Mouse (Mus musculus) heart, postnatal 0 days (tissue): Measurements from ENCODE around the gene Ctso. TPM values are rescaled to one million over a fixed set of nuclear protein-coding genes. Genes with fewer than 3 reads are reported as not detected.

ENCODE experiments used
- ATAC-seq: fragments of 200-750 bp; cut with Nextera tagmentation; 2 replicates; pipeline ENCODE4 v1.8.0; 2017; ENCODE audit warnings: low read depth, moderate number of reproducible peaks, moderate library complexity; ENCODE audit not compliant: insufficient read depth
- DNase-seq: peaks from one replicate; pipeline ENCODE4 v3.0.0-alpha.2; 2016; ENCODE audit warnings: low spot score
- H3K27ac ChIP-seq: fragments of 300-500 bp; sonication (generic); 2 replicates; pipeline ENCODE4 v1.5.1; 2014; ENCODE audit warnings: low read depth, mild to moderate bottlenecking
- H3K27me3 ChIP-seq: fragments of 300-500 bp; sonication (generic); 2 replicates; pipeline ENCODE4 v1.6.1; 2014; ENCODE audit warnings: low read length, mixed read lengths; ENCODE audit not compliant: control insufficient read depth, insufficient read depth
- H3K36me3 ChIP-seq: fragments of 300-500 bp; sonication (generic); replicated peaks from 2 replicates; pipeline ENCODE4 v1.6.1; 2014; ENCODE audit warnings: low read length, mixed read lengths; ENCODE audit not compliant: control insufficient read depth, insufficient read depth
- H3K4me1 ChIP-seq: fragments of 300-500 bp; sonication (generic); 2 replicates; pipeline ENCODE4 v1.6.1; 2014; ENCODE audit warnings: antibody characterized with exemption; ENCODE audit not compliant: control insufficient read depth, insufficient read depth
- H3K4me2 ChIP-seq: fragments of 300-500 bp; sonication (generic); 2 replicates; pipeline ENCODE4 v1.6.1; 2014; ENCODE audit warnings: low read depth, mild to moderate bottlenecking, low read length, moderate library complexity
- H3K4me3 ChIP-seq: fragments of 300-500 bp; sonication (generic); 2 replicates; pipeline ENCODE4 v1.5.1; 2014; ENCODE audit warnings: low read depth, low read length
- H3K9ac ChIP-seq: fragments of 300-500 bp; sonication (generic); replicated peaks from 2 replicates; pipeline ENCODE4 v1.6.1; 2014; ENCODE audit warnings: low read depth, low read length, mixed read lengths
- H3K9me3 ChIP-seq: fragments of 300-500 bp; sonication (generic); replicated peaks from 2 replicates; pipeline ENCODE4 v1.6.1; 2016; ENCODE audit warnings: low read length; ENCODE audit not compliant: control insufficient read depth
- CTCF ChIP-seq: IDR thresholded peaks from 2 replicates; pipeline ENCODE4 v1.5.1; 2016; ENCODE audit warnings: antibody characterized with exemption, control low read depth, low read depth
- EP300 ChIP-seq: IDR thresholded peaks from 2 replicates; pipeline ENCODE4 v1.6.1; 2016; ENCODE audit warnings: antibody characterized with exemption, low read depth
- WGBS: fragments of 180-500 bp; shearing (Covaris S2); extraction: QIAGEN DNeasy Blood & Tissue Kit; methylation state at CpG from one replicate; pipeline ENCODE4 v1.1.7; 2014; 5-methylcytosine and 5-hydroxymethylcytosine counted together
- polyA plus RNA-seq: library from polyadenylated mRNA; unstranded; fragments of >200 nt; fragmentation: Nextera tagmentation; extraction: Ambion mirVana; gene quantifications from 2 replicates; pipeline ENCODE4 v1.2.1, GENCODE M21; 2015
- total RNA-seq: library from RNA; depleted of rRNA; stranded (reverse); fragments of >200 nt; gene quantifications from 2 replicates; pipeline ENCODE4 v1.2.3, GENCODE M21; 2014; ENCODE audit warnings: low replicate concordance

Ctso gene
- total and polyA plus RNA-seq, 2 experiments from 2014 or later, result 9.6 to 19.5 TPM

DNA sequence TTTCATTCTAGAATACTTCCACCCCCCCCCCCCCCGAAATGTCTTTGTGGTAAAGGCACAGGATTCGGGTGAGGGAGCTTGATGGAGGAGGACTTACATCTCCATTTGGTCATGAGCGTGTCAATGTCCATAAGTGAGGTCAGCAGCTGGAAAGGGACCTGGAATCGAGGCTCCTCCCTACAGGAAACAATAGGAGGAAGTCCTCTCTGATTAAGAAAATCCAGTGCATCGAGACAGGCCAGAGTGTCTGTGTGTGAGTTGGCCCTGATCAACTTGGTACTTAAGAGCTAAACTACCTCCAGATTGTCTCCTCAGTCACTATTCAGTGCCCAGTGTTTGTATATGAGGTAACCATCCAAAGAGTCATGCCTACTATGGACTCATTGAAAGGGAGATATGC, 28.9 kb downstream of the Ctso start:
- Histone ChIP-seq H3K27me3 (no peaks in the 10 kb centered on the region), H3K27ac (no peak overlapping the region), H3K9ac (no peak overlapping the region), H3K36me3 (no peaks in the 10 kb centered on the region), H3K4me1 (no peaks in the 10 kb centered on the region), H3K4me3 (no peak overlapping the region), H3K4me2 (no peak overlapping the region), H3K9me3 (no peaks in the 10 kb centered on the region)
- DNase-seq (no peak), ATAC-seq (no peak)
- TF ChIP-seq EP300 (no peak), CTCF (no peak)
- 67% methylated on average over 5 of the region's 5 CpGs for WGBS

- no peaks in the 10 kb centered on the region for H3K9me3 ChIP-seq
- 80% methylated on average over 5 of the region's 5 CpGs for WGBS
Observed at GRCm38 (mm10) chr3:81963768-81964167, 31.4 kb downstream of the Ctso start.

GRCm38 (mm10) chr3:81964596-81964995, 32.2 kb downstream of the Ctso start:
- Histone ChIP-seq H3K9me3 (no peaks in the 10 kb centered on the region), H3K4me1 (no peaks in the 10 kb centered on the region), H3K27ac (no peak overlapping the region), H3K4me2 (no peak overlapping the region), H3K27me3 (no peaks in the 10 kb centered on the region), H3K36me3 (no peaks in the 10 kb centered on the region), H3K4me3 (no peak overlapping the region), H3K9ac (no peak overlapping the region)
- no peak for TF ChIP-seq CTCF
- TF ChIP-seq EP300, result no peak
- ATAC-seq (no peak), DNase-seq (no peak)
- 64% methylated on average over 3 of the region's 3 CpGs for WGBS

More at GRCm38 (mm10) chr3:81963768-81964167, 31.4 kb downstream of the Ctso start:
- H3K4me3 ChIP-seq, result no peak overlapping the region
- H3K27ac ChIP-seq, result no peak overlapping the region
- no peak overlapping the region for H3K9ac ChIP-seq
- no peaks in the 10 kb centered on the region for H3K4me1 ChIP-seq
- no peaks in the 10 kb centered on the region for H3K27me3 ChIP-seq
- TF ChIP-seq EP300 (no peak), CTCF (no peak)
- DNase-seq (no peak), ATAC-seq (no peak)
- H3K36me3 ChIP-seq, result no peaks in the 10 kb centered on the region
- no peak overlapping the region for H3K4me2 ChIP-seq

DNA sequence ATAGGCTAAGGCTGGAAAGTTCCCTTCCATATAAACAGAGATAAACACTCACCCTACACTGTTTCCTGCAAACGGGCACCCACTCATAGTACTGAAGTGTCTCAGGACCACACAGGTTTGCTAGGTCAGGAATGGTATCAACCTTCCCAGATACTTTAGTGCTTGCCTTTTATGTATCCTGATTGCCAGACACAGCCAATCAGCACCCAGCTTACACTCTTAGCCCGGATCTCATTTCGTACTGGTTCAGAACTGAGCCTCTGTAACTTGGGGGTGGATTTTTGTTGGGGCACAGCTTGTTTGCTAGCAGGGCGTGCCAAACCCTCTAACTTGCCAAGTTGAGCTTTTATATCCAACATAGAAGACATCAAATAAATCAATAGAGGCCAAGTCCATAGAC, 43.2 kb downstream of the Ctso start:
- Histone ChIP-seq H3K4me2 (no peak overlapping the region), H3K4me3 (no peak overlapping the region), H3K4me1 (no peaks in the 10 kb centered on the region), H3K27me3 (no peaks in the 10 kb centered on the region), H3K9me3 (no peaks in the 10 kb centered on the region), H3K36me3 (no peaks in the 10 kb centered on the region), H3K9ac (no peak overlapping the region), H3K27ac (no peak overlapping the region)
- DNase-seq, result no peak
- ATAC-seq, result no peak
- 52% methylated on average over 4 of the region's 4 CpGs for WGBS
- TF ChIP-seq EP300, result no peak
- TF ChIP-seq CTCF, result no peak

DNA sequence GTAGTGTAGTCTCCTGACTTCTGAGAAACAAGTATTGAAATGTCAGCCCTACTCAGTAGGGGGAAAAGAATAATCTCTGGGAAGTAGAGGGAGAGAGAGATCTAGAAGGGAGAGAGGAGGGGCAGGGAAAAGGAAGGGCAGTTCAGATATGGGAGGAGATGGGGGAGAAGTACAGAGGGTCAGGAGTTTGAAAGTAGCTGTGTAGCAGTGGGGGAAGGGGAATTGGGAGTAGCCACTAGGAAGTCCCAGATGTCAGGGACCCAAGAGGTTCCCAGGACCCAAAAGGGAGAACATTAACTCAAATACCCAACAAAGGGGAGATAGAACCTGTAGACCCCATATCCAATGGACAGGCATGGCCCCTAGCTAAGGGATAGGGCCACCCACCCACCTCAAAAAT, 43.7 kb downstream of the Ctso start, which contains the start of gene Tdo2:
TSS of gene Tdo2 (minus strand) at position 101 of the 400 bp plus-strand sequence.
- no peaks in the 10 kb centered on the region for H3K9me3 ChIP-seq
- no peaks in the 10 kb centered on the region for H3K36me3 ChIP-seq
- DNase-seq (no peak), ATAC-seq (no peak)
- H3K9ac ChIP-seq, result no peak within 1 kb of the TSS
- no peaks in the 10 kb centered on the region for H3K4me1 ChIP-seq
- no peak within 1 kb of the TSS for H3K4me3 ChIP-seq
- TF ChIP-seq EP300 (no peak), CTCF (no peak)
- H3K4me2 ChIP-seq, result no peak within 1 kb of the TSS
- no peak within 1 kb of the TSS for H3K27ac ChIP-seq
- no peaks in the 10 kb centered on the region for H3K27me3 ChIP-seq

GRCm38 (mm10) chr3:81981576-81981975, 49.2 kb downstream of the Ctso start:
- DNase-seq (no peak), ATAC-seq (no peak)
- H3K9me3 ChIP-seq, result no peaks in the 10 kb centered on the region
- 76% methylated on average over 5 of the region's 5 CpGs for WGBS
- H3K9ac ChIP-seq, result no peak overlapping the region
- H3K27me3 ChIP-seq, result no peaks in the 10 kb centered on the region
- no peak for TF ChIP-seq EP300
- H3K4me3 ChIP-seq, result no peak overlapping the region
- no peak overlapping the region for H3K4me2 ChIP-seq
- H3K4me1 ChIP-seq, result no peaks in the 10 kb centered on the region
- H3K27ac ChIP-seq, result no peak overlapping the region
- no peaks in the 10 kb centered on the region for H3K36me3 ChIP-seq
